Mouse (Mus musculus) spleen, adult 2 months (tissue): ENCODE measurements around the gene Hnrnpdl. TPM values are rescaled to one million over a fixed set of nuclear protein-coding genes. Genes with fewer than 3 reads are reported as not detected.

Experiments used
- DNase-seq, 2 experiments: peaks; one replicate each; pipeline versions ENCODE4 v3.0.0 to v3.0.0-alpha.2; 2012 to 2021; ENCODE audit warnings: low spot score in 2 of 2, low read depth in 1 of 2
- H3K27ac ChIP-seq: fragments of 200-500 bp; 2 replicates; pipeline ENCODE4 v1.5.1; 2012; ENCODE audit warnings: low read length, inconsistent platforms; ENCODE audit not compliant: insufficient read depth
- H3K27me3 ChIP-seq: fragments of 200-500 bp; 2 replicates; pipeline ENCODE4 v1.6.1; 2012; ENCODE audit warnings: mild to moderate bottlenecking, moderate library complexity, low read length, inconsistent platforms; ENCODE audit not compliant: control insufficient read depth, insufficient read depth
- H3K36me3 ChIP-seq: fragments of 200-500 bp; 2 replicates; pipeline ENCODE4 v1.6.1; 2012; ENCODE audit warnings: mild to moderate bottlenecking, low read length, inconsistent platforms; ENCODE audit not compliant: control insufficient read depth, insufficient read depth
- H3K4me1 ChIP-seq: fragments of 200-500 bp; 2 replicates; pipeline ENCODE4 v1.6.1; 2011; ENCODE audit warnings: inconsistent platforms; ENCODE audit not compliant: control insufficient read depth, insufficient read depth, insufficient read length
- H3K4me3 ChIP-seq: fragments of 200-500 bp; 2 replicates; pipeline ENCODE4 v1.5.1; 2011; ENCODE audit warnings: mild to moderate bottlenecking, inconsistent platforms; ENCODE audit not compliant: insufficient read depth, insufficient read length; ENCODE audit errors: extremely low read depth
- CTCF ChIP-seq: fragments of 200-500 bp; IDR thresholded peaks from 2 replicates; pipeline ENCODE4 v1.5.1; 2011; ENCODE audit warnings: mild to moderate bottlenecking, inconsistent platforms; ENCODE audit not compliant: insufficient read depth, insufficient read length, insufficient replicate concordance; ENCODE audit errors: extremely low read depth
- POLR2A ChIP-seq: fragments of 200-500 bp; IDR thresholded peaks from 2 replicates; pipeline ENCODE4 v1.6.1; 2011; ENCODE audit warnings: low read depth, low read length, inconsistent platforms
- WGBS: fragments of 180-500 bp; shearing (Covaris S2); methylation state at CpG from one replicate; pipeline ENCODE4 v1.1.7; 2018; 5-methylcytosine and 5-hydroxymethylcytosine counted together
- polyA plus RNA-seq: library from polyadenylated mRNA; depleted of rRNA; stranded (reverse); fragments of >200 nt; gene quantifications from 2 replicates; pipeline ENCODE4 v1.2.3, GENCODE M21; 2012

Hnrnpdl gene
- polyA plus RNA-seq, 1 experiment: 67.7 TPM

- TF ChIP-seq CTCF: no peak
- TF ChIP-seq POLR2A: no peak
- no peak for DNase-seq
- Histone ChIP-seq H3K27me3 (no peaks in the 10 kb centered on the region), H3K36me3 (no peaks in the 10 kb centered on the region), H3K4me1 (no peaks in the 10 kb centered on the region), H3K27ac (no peak overlapping the region), H3K4me3 (no peak overlapping the region)
- 85% methylated on average over 4 of the region's 4 CpGs for WGBS
These were observed 33.0 kb downstream of the Hnrnpdl start for GRCm38 (mm10) chr5:100006324-100007039.

- H3K27me3 ChIP-seq: no peaks in the 10 kb centered on the region
- H3K4me3 ChIP-seq: no peak overlapping the region
- WGBS: 86% methylated on average over 6 of the region's 6 CpGs
- DNase-seq: no peak
- TF ChIP-seq CTCF: no peak
- no peaks in the 10 kb centered on the region for H3K36me3 ChIP-seq
- H3K27ac ChIP-seq: no peak overlapping the region
- no peaks in the 10 kb centered on the region for H3K4me1 ChIP-seq
These were observed 33.6 kb downstream of the Hnrnpdl start for GRCm38 (mm10) chr5:100005896-100006295.

GRCm38 (mm10) chr5:100005431-100005830 lies 34.0 kb downstream of the Hnrnpdl start:
- WGBS: 68% methylated on average over 3 of the region's 3 CpGs
- DNase-seq: no peak
- Histone ChIP-seq H3K36me3 (no peaks in the 10 kb centered on the region), H3K4me3 (no peak overlapping the region), H3K27ac (no peak overlapping the region), H3K27me3 (no peaks in the 10 kb centered on the region), H3K4me1 (no peaks in the 10 kb centered on the region)
- no peak for TF ChIP-seq CTCF
- TF ChIP-seq POLR2A: no peak

GRCm38 (mm10) chr5:100003895-100004294 lies 35.6 kb downstream of the Hnrnpdl start:
- no peak for DNase-seq
- Histone ChIP-seq H3K4me1 (no peaks in the 10 kb centered on the region), H3K36me3 (no peaks in the 10 kb centered on the region), H3K27me3 (no peaks in the 10 kb centered on the region), H3K4me3 (no peak overlapping the region), H3K27ac (no peak overlapping the region)
- WGBS: 90% methylated on average over 4 of the region's 4 CpGs
- TF ChIP-seq CTCF (no peak), POLR2A (no peak)

- Histone ChIP-seq H3K27me3 (no peaks in the 10 kb centered on the region), H3K27ac (no peak overlapping the region), H3K36me3 (no peaks in the 10 kb centered on the region), H3K4me1 (no peaks in the 10 kb centered on the region), H3K4me3 (no peak overlapping the region)
- 83% methylated on average over 8 of the region's 8 CpGs for WGBS
- no peak for DNase-seq
- TF ChIP-seq CTCF (no peak), POLR2A (no peak)
These were observed 39.0 kb downstream of the Hnrnpdl start for GRCm38 (mm10) chr5:100000500-100000899.

DNA sequence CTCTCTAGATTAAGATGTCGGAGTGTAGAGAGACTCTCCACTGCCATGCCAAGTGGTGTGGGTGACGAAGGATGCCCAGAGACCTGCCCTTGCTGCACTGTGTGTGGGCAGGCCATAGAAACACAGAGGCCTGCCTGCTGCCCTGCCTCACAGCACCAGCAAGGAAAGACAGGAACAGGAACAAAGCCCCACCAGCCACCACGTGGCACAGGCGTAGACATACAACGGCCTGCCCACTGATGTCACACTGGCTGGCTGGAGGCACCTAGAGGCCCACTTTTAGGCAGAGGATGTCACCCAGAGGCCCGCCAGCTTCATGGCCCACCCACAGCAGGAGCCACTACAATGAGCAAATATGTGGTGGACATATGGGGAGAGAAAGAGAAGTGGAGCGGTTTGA lies 39.4 kb downstream of the Hnrnpdl start:
- 70% methylated on average over 7 of the region's 7 CpGs for WGBS
- DNase-seq: no peak
- TF ChIP-seq POLR2A (no peak), CTCF (no peak)
- Histone ChIP-seq H3K27ac (no peak overlapping the region), H3K4me1 (no peaks in the 10 kb centered on the region), H3K4me3 (no peak overlapping the region), H3K36me3 (no peaks in the 10 kb centered on the region), H3K27me3 (no peaks in the 10 kb centered on the region)

DNA sequence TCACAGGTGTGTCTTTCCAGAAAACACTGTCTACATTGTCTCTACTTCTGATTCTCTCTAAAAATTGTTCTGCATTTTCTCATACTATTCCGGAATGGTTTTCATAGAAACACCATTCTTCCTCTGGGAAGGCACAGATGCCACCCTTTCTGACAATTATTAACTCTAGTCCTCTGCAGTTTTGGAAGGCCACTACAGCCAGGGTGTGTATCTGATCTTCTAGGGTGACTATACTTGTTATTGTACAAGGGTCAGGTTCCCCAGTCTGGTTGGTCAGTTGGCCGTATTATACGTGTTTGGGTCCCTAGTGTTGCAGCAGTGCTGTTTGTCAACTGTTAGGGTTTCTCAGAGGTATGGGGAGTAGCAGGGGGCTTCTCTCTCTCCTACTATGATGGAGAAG lies 44.8 kb downstream of the Hnrnpdl start:
- whole genome bisulfite sequencing: 94% methylated on average over 3 of the region's 3 CpGs
- Histone ChIP-seq H3K27me3 (no peaks in the 10 kb centered on the region), H3K4me3 (no peak overlapping the region), H3K36me3 (no peaks in the 10 kb centered on the region), H3K4me1 (no peaks in the 10 kb centered on the region), H3K27ac (no peak overlapping the region)
- TF ChIP-seq POLR2A: no peak
- TF ChIP-seq CTCF: no peak
- DNase-seq: no peak
